Mouse (Mus musculus) gastrocnemius, postnatal 10 days (tissue): ENCODE data around the gene Pole. TPM values are rescaled to one million over a fixed set of nuclear protein-coding genes. Genes with fewer than 3 reads are reported as not detected.
A peak's percentile ranks its signal among the peaks of the same experiment; 100 is the strongest.

Experiments
- DNase-seq: peaks from one replicate; pipeline ENCODE4 v3.0.0; 2021; ENCODE audit warnings: mixed read lengths
- long read RNA-seq, 2 experiments: library from polyadenylated mRNA; stranded (forward); transcript quantifications; one replicate each; pipeline ENCODE4 v2.0.0; 2021
- total RNA-seq, 2 experiments: library from RNA; stranded (reverse); gene quantifications; 2 replicates each; pipeline ENCODE4 v1.2.3; 2021

Pole gene
- total RNA-seq, result 1 to 10 TPM; 6.0 to 6.1 TPM
- long read RNA-seq, experiment 1, full-length matches to known transcripts, result 1 of 5 reads
- long read RNA-seq, experiment 1, partial matches to known transcripts, result 2 of 5 reads
- long read RNA-seq, experiment 1, other reads (novel, unspliced or antisense), result 2 of 5 reads
- long read RNA-seq, experiment 2, full-length matches to known transcripts, result 2 of 3 reads
- long read RNA-seq, experiment 2, partial matches to known transcripts, result 1 of 3 reads
- long read RNA-seq, experiment 2, other reads (novel, unspliced or antisense), result 0 of 3 reads

DNA sequence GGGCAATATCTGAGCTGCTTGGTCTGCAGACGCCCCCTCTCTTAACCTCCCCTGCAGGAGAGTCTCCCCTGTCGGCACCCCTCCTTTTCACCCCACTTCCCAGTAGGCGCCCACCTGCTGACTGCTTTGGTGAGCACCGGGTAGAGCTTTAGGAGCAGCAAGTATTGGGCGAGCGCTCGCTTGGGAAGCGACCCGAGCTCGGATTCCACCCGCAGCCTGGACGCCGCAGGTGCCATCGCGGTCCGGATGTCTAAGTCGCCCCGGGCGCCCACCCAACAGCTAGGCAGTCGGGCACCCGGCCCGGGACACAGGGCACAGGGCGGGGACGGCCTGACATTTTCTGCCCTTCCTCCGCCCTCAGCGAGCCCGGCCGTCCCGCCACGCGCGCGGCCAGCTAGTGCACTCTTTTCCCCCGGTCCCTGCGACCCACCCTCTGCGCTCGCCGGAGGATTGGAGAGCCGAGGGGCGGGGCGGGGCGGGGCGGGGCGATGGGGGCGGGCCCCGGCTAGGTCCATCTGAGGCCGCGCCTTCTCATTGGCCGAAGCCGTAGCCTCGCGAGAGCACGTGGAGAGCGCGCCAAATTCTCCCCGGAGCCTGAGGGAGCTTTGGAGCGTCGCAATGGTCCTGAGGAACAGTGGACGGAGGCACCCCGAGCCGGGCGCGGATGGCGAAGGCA, at the start of gene Pole, which contains the start of gene Pxmp2:
Gene Pole (plus strand): TSS at position 537 of the 676 bp plus-strand sequence.
Gene Pxmp2 (minus strand): TSS at position 417 of the 676 bp plus-strand sequence.
- peak; percentile 94 for DNase-seq

GRCm38 (mm10) chr5:110244091-110244490, 42.0 kb upstream of the Pole start:
- DNase-seq, result no peak

DNA sequence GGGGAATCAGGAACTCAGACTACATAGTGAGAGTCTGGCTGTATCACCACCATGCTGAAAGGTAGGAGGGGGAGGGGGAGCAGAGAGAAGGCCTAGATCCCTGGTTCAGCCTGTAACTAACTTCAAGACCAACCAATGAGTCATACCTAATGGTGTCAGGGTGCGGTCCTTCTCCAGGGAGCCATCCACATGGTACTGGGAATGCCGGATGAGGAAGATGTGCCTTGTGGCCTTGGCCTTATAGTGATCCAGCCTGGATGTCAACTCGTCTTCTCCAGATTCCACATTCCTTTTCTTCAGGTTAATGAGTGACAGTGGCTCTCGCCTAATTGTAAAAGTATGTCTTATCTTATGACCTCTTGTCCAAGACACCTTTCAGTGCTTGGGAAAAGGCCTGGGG, 19.2 kb upstream of the Pole start:
- DNase-seq, result no peak

- peak; percentile 99 for DNase-seq
Observed at GRCm38 (mm10) chr5:110269141-110270101, 16.7 kb upstream of the Pole start, which contains the start of gene Pgam5. Gene Pgam5 (minus strand): TSS chr5:110269913.

DNA sequence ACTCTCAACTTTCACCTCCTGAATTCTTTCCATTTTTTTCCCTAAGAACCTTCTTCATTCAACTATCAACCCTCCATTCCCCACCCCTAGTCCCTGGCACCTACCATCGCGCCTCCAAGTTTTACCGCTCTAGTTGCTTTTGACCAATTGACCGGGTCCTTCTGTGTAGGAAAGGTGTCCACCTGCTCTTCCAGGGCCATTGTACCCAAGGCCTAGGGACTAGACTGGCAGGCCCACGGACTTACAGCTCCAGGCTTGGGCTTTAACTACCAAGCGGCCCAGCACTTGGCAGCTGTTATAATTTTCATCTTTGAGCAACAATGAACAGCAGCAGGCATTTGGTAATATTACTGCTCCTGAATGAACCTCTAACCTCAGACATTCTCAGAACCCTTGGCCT, 15.9 kb upstream of the Pole start:
- no peak for DNase-seq

DNA sequence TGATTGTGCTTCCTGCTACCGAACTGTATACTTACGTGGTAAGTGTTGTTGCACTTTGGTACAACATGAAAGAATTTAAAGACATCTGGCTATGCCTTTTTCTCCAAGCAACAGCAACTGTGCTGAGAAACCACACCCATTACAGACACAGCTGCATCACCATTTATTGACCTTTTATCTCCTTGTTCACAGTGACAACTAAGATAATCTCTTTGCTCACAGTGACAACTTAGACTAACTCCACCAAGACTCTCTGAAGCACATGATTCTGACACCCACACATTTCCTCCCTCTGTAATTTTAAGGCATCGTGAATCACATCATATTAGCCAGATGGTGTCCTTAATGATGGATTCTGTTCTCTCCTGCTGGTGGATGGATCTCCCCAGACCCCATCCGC, 12.0 kb upstream of the Pole start:
- no peak for DNase-seq

- DNase-seq, result no peak
Observed at GRCm38 (mm10) chr5:110274846-110275245, 11.3 kb upstream of the Pole start.

- no peak for DNase-seq
Observed at GRCm38 (mm10) chr5:110276391-110276790, 9.7 kb upstream of the Pole start.

DNA sequence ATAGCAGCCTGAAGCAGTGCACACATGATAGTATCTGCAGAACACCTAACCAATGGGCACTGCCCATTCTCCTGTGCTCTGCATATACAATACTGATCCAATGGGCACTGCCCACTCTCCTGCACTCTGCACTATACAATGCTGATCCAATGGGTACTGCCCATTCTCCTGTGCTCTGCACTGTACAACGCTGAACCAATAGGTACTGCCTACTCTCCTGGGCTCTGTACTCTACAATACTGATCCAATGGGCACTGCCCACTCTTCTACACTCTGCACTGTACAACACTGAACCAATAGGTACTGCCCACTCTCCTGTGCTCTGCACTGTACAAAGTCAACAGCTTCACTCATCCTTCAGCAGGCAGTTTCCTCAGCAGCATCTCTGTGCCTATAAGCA, 9.2 kb upstream of the Pole start:
- DNase-seq, result no peak

DNA sequence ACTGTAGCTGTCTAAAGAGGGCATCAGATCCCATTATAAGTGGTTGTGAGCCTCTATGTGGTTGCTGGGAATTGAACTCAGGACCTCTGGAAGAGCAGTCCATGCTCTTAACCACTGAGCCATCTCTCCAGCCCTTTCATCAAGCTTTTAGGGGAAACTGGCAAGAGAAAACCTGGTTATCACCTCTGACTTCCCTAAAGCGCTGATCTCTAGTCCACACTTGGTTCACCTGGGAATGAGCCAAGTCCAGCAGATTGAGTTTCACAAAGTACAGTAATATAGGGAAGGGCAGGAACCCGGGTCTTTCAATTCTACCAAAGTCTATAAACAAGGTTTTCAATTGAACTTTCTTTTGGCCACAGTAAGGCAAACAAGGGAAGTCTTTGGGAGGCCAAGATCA, 4.1 kb upstream of the Pole start:
- DNase-seq, result no peak

- DNase-seq, result peak; percentile 70
Observed at GRCm38 (mm10) chr5:110284536-110284935, 1.6 kb upstream of the Pole start.

- DNase-seq, result no peak
Observed at GRCm38 (mm10) chr5:110285156-110285555, 950 bp upstream of the Pole start.

DNA sequence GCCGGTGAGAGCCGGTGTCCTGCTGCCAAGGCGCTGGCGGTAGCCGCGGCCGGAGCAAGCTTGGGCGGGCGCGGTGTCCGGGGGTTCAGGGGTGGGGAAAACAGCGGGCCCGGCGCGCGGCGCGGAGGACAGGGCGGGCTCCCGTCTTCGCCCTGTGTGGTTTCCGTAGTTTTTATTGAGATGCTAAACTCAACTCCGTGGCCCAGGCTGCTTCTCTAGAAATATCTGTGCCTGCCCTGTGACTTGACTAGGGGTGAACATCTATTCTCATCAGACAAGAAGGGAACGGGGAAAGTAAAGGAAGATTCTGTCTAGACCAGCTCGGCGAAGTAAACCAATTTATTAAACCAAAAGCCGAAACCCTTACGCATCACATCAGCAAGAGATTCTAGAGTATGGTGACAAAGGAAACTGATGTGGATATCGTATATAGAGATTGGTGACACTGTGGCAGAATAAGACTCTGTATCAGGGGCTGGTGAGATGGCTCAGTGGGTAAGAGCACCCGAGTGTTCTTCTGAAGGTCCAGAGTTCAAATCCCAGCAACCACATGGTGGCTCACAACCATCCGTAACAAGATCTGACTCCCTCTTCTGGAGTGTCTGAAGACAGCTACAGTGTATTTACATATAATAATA, 459 bp downstream of the Pole start:
- no peak for DNase-seq

DNA sequence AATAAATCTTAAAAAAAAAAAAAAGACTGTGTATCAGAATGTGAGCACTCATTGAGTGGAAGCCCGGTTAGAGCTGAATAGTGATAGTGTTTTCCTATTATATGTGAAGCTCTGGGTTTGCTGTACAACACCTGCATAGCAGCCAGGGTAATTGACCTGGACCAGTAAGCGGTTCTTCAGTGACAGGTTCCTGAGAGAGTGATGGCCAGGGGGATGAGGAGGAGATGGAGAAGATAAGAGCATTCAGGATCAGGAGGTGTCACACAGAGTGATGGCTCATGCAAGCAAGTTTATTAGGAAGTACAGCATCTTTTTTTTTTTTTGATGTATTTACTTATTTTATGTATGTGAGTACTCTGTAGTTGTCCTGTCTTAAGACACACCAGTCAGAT, 974 bp downstream of the Pole start:
- DNase-seq, result no peak

DNA sequence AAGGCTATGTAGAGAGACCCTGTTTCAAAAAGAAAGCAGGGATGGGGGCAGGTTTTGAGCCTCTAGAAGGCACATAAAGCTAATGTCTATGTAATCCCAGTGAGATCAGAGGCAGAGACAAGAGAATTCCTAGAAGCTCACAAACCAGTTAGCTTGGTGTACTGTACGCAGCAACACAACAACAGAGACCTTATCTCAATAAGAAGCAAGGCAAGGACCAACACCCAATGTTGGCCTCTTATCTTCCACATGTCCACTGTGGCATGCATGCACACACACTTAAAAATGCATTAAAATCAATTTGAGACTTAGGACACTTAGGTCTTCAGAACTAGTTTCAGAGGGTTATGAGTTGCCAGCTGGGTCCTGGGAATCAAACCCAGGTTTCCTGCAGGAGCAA, 5.5 kb downstream of the Pole start:
- no peak for DNase-seq

DNA sequence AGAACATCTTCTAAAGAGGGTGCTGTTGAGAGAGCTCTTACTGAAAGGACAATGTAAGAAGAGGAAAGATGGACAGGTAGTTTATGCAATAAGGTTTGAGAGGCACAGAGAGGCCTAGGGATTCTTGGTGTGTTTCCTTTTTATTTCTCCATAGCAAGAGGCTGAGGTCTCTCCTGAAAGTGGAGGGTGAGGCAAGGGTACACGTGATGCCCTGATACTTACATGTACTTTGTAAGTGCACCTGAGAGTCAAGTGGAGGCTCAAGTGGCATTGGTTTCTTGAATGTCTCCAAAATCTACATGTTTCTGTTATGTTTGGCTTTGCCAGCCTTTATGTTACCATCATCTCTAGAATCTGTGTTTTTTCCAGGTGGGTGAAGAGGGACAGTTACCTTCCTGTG, 10.5 kb downstream of the Pole start:
- DNase-seq, result no peak

GRCm38 (mm10) chr5:110300591-110300990, 14.5 kb downstream of the Pole start:
- DNase-seq, result no peak

GRCm38 (mm10) chr5:110308861-110309260, 22.8 kb downstream of the Pole start:
- DNase-seq, result no peak

DNA sequence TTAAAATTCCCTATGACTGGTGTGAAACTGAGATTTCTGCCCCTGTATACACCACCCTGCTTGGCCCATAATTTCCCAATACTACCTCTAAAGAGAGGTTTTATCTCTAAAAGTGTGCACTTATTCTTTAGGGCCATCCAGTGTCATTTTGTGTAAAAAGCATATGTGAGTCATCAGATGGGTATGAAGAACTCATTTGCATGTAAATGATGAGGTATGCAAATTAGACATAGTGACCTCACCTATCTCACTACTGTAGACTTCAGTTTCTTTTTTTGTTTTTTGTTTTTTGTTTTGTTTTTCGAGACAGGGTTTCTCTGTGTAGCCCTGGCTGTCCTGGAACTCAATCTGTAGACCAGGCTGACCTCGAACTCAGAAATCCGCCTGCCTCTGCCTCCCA, 27.0 kb downstream of the Pole start:
- DNase-seq, result no peak

DNA sequence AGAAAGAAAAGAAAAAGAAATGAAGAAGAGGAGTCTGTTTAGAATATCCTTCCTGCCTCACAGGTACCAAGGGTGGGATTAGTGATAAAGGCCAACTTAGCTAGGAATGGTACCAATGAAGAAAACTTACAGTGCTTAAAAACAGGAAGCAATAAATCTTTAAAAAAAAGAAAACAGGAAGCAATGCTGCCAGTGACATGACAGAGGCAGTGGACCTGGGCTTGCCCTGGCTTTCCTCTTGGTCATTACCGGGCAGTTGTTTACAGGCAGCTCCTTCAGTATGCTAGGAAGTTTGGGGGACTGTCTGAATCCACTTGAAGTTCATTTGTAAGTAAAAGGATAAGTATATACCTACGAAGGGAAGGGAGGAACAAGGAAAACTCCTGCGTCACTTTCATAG, 44.4 kb downstream of the Pole start:
- no peak for DNase-seq

GRCm38 (mm10) chr5:110338792-110339191, 52.7 kb downstream of the Pole start:
- DNase-seq, result no peak

DNA sequence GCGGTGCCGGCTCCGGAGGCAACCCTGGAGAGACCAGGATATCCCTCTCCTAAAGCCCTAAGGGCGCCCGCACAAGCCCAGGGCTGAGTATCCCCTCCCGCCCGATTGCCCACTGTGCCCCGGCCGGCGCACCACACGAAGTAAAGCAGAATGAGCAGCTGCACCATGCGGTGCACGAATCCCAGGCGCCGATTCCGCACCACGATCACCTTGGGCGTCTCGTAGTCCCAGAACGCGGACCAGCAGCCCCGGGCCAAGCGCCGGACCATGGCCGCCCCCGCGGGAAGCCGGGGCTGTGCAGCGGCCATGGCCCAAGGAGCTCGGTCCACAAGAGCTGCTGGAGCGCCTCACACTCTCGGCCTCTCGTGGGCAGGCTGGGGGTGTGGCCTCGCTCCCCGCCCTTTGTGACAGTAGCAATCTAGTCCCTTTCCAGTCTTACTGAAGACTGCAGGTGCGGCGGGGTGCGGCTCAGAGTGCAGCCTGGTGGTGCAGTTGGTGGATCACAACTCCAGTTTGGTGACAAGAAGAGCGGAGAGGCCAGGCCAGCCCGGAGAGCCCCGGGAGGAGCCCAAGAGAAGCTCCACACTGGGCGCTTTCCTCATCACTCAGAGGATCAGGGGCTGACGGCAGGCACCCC, 56.7 kb downstream of the Pole start, which contains the start of gene P2rx2:
Gene P2rx2 (minus strand): TSS at position 565 of the 637 bp plus-strand sequence.
- peak; percentile 40 for DNase-seq
